8 mouse cellular contexts compared by ENCODE assay signal in the genomic region with DNA sequence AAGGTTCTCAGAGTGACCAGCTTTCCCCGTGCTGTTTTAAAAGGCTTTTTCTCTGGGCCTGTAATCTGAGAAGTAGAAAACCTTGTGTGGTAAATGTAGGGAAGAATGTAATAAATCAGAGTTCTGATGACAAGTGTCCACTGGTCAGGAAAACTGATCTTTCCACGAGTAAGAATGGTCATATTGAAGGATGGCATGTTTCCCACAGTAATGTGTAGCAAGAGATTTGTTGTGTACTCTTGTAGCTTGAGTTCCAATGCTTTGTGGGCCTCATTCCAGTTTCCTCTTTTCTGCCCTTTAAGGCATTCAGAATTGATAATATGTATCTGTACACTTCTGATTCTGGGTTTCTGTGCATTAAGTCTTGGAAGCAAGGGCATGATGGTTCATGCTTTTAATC. TPM values are rescaled to one million over a fixed set of nuclear protein-coding genes. Genes with fewer than 3 reads are reported as not detected.
DNase-seq lines count a peak whose midpoint lies in the region; ATAC-seq and TF ChIP-seq lines count a peak whose summit lies in the region.

No protein-coding gene starts in this region.

- no peak for TF ChIP-seq EP300 in liver, embryonic 14.5 days (IDR thresholded peaks at IDR 0.05; ENCODE audit: low read depth)

- peaks cover 8% of the 10 kb centered on the region for H3K4me1 ChIP-seq in heart, embryonic 11.5 days (ENCODE audit: control insufficient read depth, insufficient read depth, low read length)
- peaks cover 33% of the 10 kb centered on the region for H3K4me1 ChIP-seq in forebrain, embryonic 12.5 days
- H3K4me1 ChIP-seq in liver, embryonic 14.5 days (replicated peaks; ENCODE audit: control insufficient read depth in 2 of 2, insufficient read depth in 2 of 2, low read length in 1 of 2) = peaks cover 14 to 19% of the 10 kb centered on the region in 2 experiments

- H3K79me3 ChIP-seq in C2C12 (ENCODE audit: low read depth) = peaks cover 54% of the 10 kb centered on the region

- peak overlapping the region; percentile 96 for H3K4me2 ChIP-seq in heart, embryonic 11.5 days
- peak overlapping the region; percentile 87 for H3K4me2 ChIP-seq in forebrain, embryonic 12.5 days
- peak overlapping the region; percentile 99 for H3K4me2 ChIP-seq in liver, embryonic 14.5 days (ENCODE audit: low read depth)

- H3K27me3 ChIP-seq in heart, embryonic 11.5 days (ENCODE audit: control insufficient read depth, insufficient read depth, low read length) = no peaks in the 10 kb centered on the region
- no peaks in the 10 kb centered on the region for H3K27me3 ChIP-seq in C2C12 (ENCODE audit: control insufficient read depth, insufficient read depth, insufficient read length)
- H3K27me3 ChIP-seq in forebrain, embryonic 12.5 days = no peaks in the 10 kb centered on the region
- no peaks in the 10 kb centered on the region for H3K27me3 ChIP-seq in liver, embryonic 14.5 days (ENCODE audit: control insufficient read depth, insufficient read depth, low read length)

- H3K9ac ChIP-seq in heart, embryonic 11.5 days (ENCODE audit: low read depth, low read length) = peak overlapping the region; percentile 100
- H3K9ac ChIP-seq in forebrain, embryonic 12.5 days = peak overlapping the region; percentile 100
- peak overlapping the region; percentile 97 for H3K9ac ChIP-seq in liver, embryonic 14.5 days (replicated peaks)

- no peaks in the 10 kb centered on the region for H3K9me3 ChIP-seq in heart, embryonic 11.5 days (replicated peaks; ENCODE audit: control insufficient read depth, low read length)
- H3K9me3 ChIP-seq in forebrain, embryonic 12.5 days = no peaks in the 10 kb centered on the region
- no peaks in the 10 kb centered on the region for H3K9me3 ChIP-seq in liver, embryonic 14.5 days (ENCODE audit: control insufficient read depth, low read length)

- 4% methylated on average over 2 of the region's 2 CpGs for WGBS in heart, embryonic 11.5 days (ENCODE audit: insufficient replicate concordance)
- 6% methylated on average over 2 of the region's 2 CpGs for WGBS in forebrain, embryonic 12.5 days
- WGBS in liver, embryonic 14.5 days (ENCODE audit: insufficient replicate concordance) = under 1% methylated on average over 2 of the region's 2 CpGs

- peaks cover 32% of the 10 kb centered on the region for H3K36me3 ChIP-seq in heart, embryonic 11.5 days (ENCODE audit: control insufficient read depth, insufficient read depth, low read length)
- H3K36me3 ChIP-seq in C2C12 (ENCODE audit: control insufficient read depth, insufficient read depth) = peaks cover 53% of the 10 kb centered on the region
- H3K36me3 ChIP-seq in forebrain, embryonic 12.5 days (replicated peaks) = peaks cover 49% of the 10 kb centered on the region
- peaks cover 52% of the 10 kb centered on the region for H3K36me3 ChIP-seq in liver, embryonic 14.5 days (replicated peaks; ENCODE audit: control insufficient read depth, insufficient read depth, low read depth)

- ATAC-seq in heart, embryonic 11.5 days (replicated peaks; ENCODE audit: insufficient number of reproducible peaks, low FRiP score, low TSS enrichment) = no peak
- no peak for ATAC-seq in forebrain, embryonic 12.5 days (ENCODE audit: low FRiP score)
- ATAC-seq in liver, embryonic 14.5 days (ENCODE audit: insufficient read depth) = no peak
- no peak for ATAC-seq in monocyte, adult 5-6 weeks (replicated peaks; ENCODE audit: insufficient number of reproducible peaks, low FRiP score, low TSS enrichment, poor library complexity, severe bottlenecking)
- no peak for ATAC-seq in granulocyte monocyte progenitor cell, adult 5-6 weeks (replicated peaks; ENCODE audit: poor library complexity, severe bottlenecking)

- peak overlapping the region; percentile 93 for H3ac ChIP-seq in C2C12 (ENCODE audit: control insufficient read depth, insufficient read length, low read depth)

- TF ChIP-seq CTCF in C2C12 (IDR thresholded peaks at IDR 0.05; ENCODE audit: control insufficient read depth, insufficient read depth, insufficient read length) = no peak
- no peak for TF ChIP-seq CTCF in liver, embryonic 14.5 days (IDR thresholded peaks at IDR 0.05; ENCODE audit: low read depth)

- peak overlapping the region; percentile 99 for H3K27ac ChIP-seq in heart, embryonic 11.5 days (ENCODE audit: low read depth, low read length)
- H3K27ac ChIP-seq in forebrain, embryonic 12.5 days = no peak overlapping the region
- H3K27ac ChIP-seq in liver, embryonic 14.5 days = peak overlapping the region; percentile 32

- no peak for DNase-seq in heart, adult 11 months
- no peak for DNase-seq in liver, embryonic 14.5 days (ENCODE audit: low read depth in 3 of 3, low spot score in 3 of 3)
- DNase-seq in adrenal gland, adult 2 months = no peak

- peaks cover 62% of the 10 kb centered on the region for H3K79me2 ChIP-seq in C2C12 (ENCODE audit: control insufficient read depth, insufficient read depth)

- H3K4me3 ChIP-seq in heart, embryonic 11.5 days (ENCODE audit: low read depth, low read length) = peak overlapping the region; percentile 100
- H3K4me3 ChIP-seq in C2C12 (ENCODE audit: insufficient read depth, poor library complexity, severe bottlenecking) = peak overlapping the region; percentile 96
- peak overlapping the region; percentile 100 for H3K4me3 ChIP-seq in forebrain, embryonic 12.5 days (replicated peaks)
- peak overlapping the region; percentile 94 for H3K4me3 ChIP-seq in liver, embryonic 14.5 days (ENCODE audit: insufficient read depth in 1 of 2, low read depth in 2 of 2, low read length in 2 of 2)

RNA-seq across cellular contexts. Expression of gene Sf1, which starts 1.4 kb away (rescaled TPM):
- 106 and 124 TPM in 2 replicates for polyA plus RNA-seq in heart, embryonic 11.5 days (2014; fragmentation: Nextera tagmentation; extraction: Ambion mirVana)
- polyA plus RNA-seq in C2C12 (2012; fragmentation: generic; extraction: Trizol) = 138 TPM
- 204 and 221 TPM in 2 replicates for polyA plus RNA-seq in forebrain, embryonic 12.5 days (2016; fragmentation: Nextera tagmentation; extraction: Ambion mirVana)
- polyA plus RNA-seq in liver, embryonic 14.5 days (2012; rRNA removed) = 57.4 and 60.9 TPM in 2 replicates
- polyA plus RNA-seq in liver, embryonic 14.5 days (2014; fragmentation: Nextera tagmentation; extraction: Ambion mirVana) = 57.9 and 65.0 TPM in 2 replicates
- 222 to 393 TPM (median 317 TPM) in 3 replicates for total RNA-seq in monocyte, adult 5-6 weeks (2017)
- total RNA-seq in granulocyte monocyte progenitor cell, adult 5-6 weeks (2014; fragmentation: Nextera tagmentation) = 286 and 301 TPM in 2 replicates
- 187 and 209 TPM in 2 replicates for total RNA-seq in granulocyte monocyte progenitor cell, adult 5-6 weeks (2017)
- 100 to 1,000 TPM; 141 to 286 TPM for total RNA-seq in adrenal gland, adult 2 months (2021)
- 346 and 350 TPM in 2 replicates for polyA plus RNA-seq in adrenal gland, adult 2 months (2012; rRNA removed)

RNA-seq across cellular contexts. Expression of gene Pygm, which starts 19.4 kb away (rescaled TPM):
- polyA plus RNA-seq in heart, embryonic 11.5 days (2014; fragmentation: Nextera tagmentation; extraction: Ambion mirVana) = 149 and 178 TPM in 2 replicates
- 1.2 TPM for polyA plus RNA-seq in C2C12 (2012; fragmentation: generic; extraction: Trizol)
- polyA plus RNA-seq in forebrain, embryonic 12.5 days (2016; fragmentation: Nextera tagmentation; extraction: Ambion mirVana) = 0.78 and 1.5 TPM in 2 replicates
- polyA plus RNA-seq in liver, embryonic 14.5 days (2012; rRNA removed) = 1.2 TPM in 2 replicates
- 1.2 and 1.3 TPM in 2 replicates for polyA plus RNA-seq in liver, embryonic 14.5 days (2014; fragmentation: Nextera tagmentation; extraction: Ambion mirVana)
- total RNA-seq in monocyte, adult 5-6 weeks (2017) = 4.5 to 17.7 TPM (median 7.7 TPM) in 3 replicates
- 0.92 and 6.9 TPM in 2 replicates for total RNA-seq in granulocyte monocyte progenitor cell, adult 5-6 weeks (2014; fragmentation: Nextera tagmentation)
- total RNA-seq in granulocyte monocyte progenitor cell, adult 5-6 weeks (2017) = 0.41 TPM in 1 of 2 replicates, not detected in the other
- 10 to 100 TPM; 48.3 to 94.0 TPM for total RNA-seq in adrenal gland, adult 2 months (2021)
- polyA plus RNA-seq in adrenal gland, adult 2 months (2012; rRNA removed) = 97.8 and 115 TPM in 2 replicates

RNA-seq across cellular contexts. Expression of gene Map4k2, which starts 23.9 kb away (rescaled TPM):
- 9.6 and 10.1 TPM in 2 replicates for polyA plus RNA-seq in heart, embryonic 11.5 days (2014; fragmentation: Nextera tagmentation; extraction: Ambion mirVana)
- 10.2 TPM for polyA plus RNA-seq in C2C12 (2012; fragmentation: generic; extraction: Trizol)
- polyA plus RNA-seq in forebrain, embryonic 12.5 days (2016; fragmentation: Nextera tagmentation; extraction: Ambion mirVana) = 14.4 and 15.1 TPM in 2 replicates
- polyA plus RNA-seq in liver, embryonic 14.5 days (2012; rRNA removed) = 15.9 and 17.6 TPM in 2 replicates
- polyA plus RNA-seq in liver, embryonic 14.5 days (2014; fragmentation: Nextera tagmentation; extraction: Ambion mirVana) = 3.0 and 3.7 TPM in 2 replicates
- total RNA-seq in monocyte, adult 5-6 weeks (2017) = 119 to 200 TPM (median 169 TPM) in 3 replicates
- total RNA-seq in granulocyte monocyte progenitor cell, adult 5-6 weeks (2014; fragmentation: Nextera tagmentation) = 50.7 and 54.7 TPM in 2 replicates
- 26.1 and 30.6 TPM in 2 replicates for total RNA-seq in granulocyte monocyte progenitor cell, adult 5-6 weeks (2017)
- 10 to 100 TPM; 36.1 to 38.5 TPM for total RNA-seq in adrenal gland, adult 2 months (2021)
- polyA plus RNA-seq in adrenal gland, adult 2 months (2012; rRNA removed) = 150 and 161 TPM in 2 replicates

RNA-seq across cellular contexts. Expression of gene Men1, which starts 30.1 kb away (rescaled TPM):
- 31.8 and 35.1 TPM in 2 replicates for polyA plus RNA-seq in heart, embryonic 11.5 days (2014; fragmentation: Nextera tagmentation; extraction: Ambion mirVana)
- 51.0 TPM for polyA plus RNA-seq in C2C12 (2012; fragmentation: generic; extraction: Trizol)
- polyA plus RNA-seq in forebrain, embryonic 12.5 days (2016; fragmentation: Nextera tagmentation; extraction: Ambion mirVana) = 97.1 and 107 TPM in 2 replicates
- 19.9 and 20.4 TPM in 2 replicates for polyA plus RNA-seq in liver, embryonic 14.5 days (2012; rRNA removed)
- polyA plus RNA-seq in liver, embryonic 14.5 days (2014; fragmentation: Nextera tagmentation; extraction: Ambion mirVana) = 12.5 and 13.5 TPM in 2 replicates
- total RNA-seq in monocyte, adult 5-6 weeks (2017) = 14.1 to 22.5 TPM (median 17.8 TPM) in 3 replicates
- 37.7 and 54.2 TPM in 2 replicates for total RNA-seq in granulocyte monocyte progenitor cell, adult 5-6 weeks (2014; fragmentation: Nextera tagmentation)
- 30.5 and 33.4 TPM in 2 replicates for total RNA-seq in granulocyte monocyte progenitor cell, adult 5-6 weeks (2017)
- 10 to 100 TPM; 54.6 to 54.8 TPM for total RNA-seq in adrenal gland, adult 2 months (2021)
- 71.1 and 71.2 TPM in 2 replicates for polyA plus RNA-seq in adrenal gland, adult 2 months (2012; rRNA removed)

RNA-seq across cellular contexts. Expression of gene Rasgrp2, which starts 34.3 kb away (rescaled TPM):
- 41.5 and 42.7 TPM in 2 replicates for polyA plus RNA-seq in heart, embryonic 11.5 days (2014; fragmentation: Nextera tagmentation; extraction: Ambion mirVana)
- polyA plus RNA-seq in C2C12 (2012; fragmentation: generic; extraction: Trizol) = 0.71 TPM
- 13.1 and 15.1 TPM in 2 replicates for polyA plus RNA-seq in forebrain, embryonic 12.5 days (2016; fragmentation: Nextera tagmentation; extraction: Ambion mirVana)
- 64.1 and 74.5 TPM in 2 replicates for polyA plus RNA-seq in liver, embryonic 14.5 days (2012; rRNA removed)
- 76.3 and 76.9 TPM in 2 replicates for polyA plus RNA-seq in liver, embryonic 14.5 days (2014; fragmentation: Nextera tagmentation; extraction: Ambion mirVana)
- 260 to 384 TPM (median 349 TPM) in 3 replicates for total RNA-seq in monocyte, adult 5-6 weeks (2017)
- total RNA-seq in granulocyte monocyte progenitor cell, adult 5-6 weeks (2014; fragmentation: Nextera tagmentation) = 279 and 345 TPM in 2 replicates
- 308 and 310 TPM in 2 replicates for total RNA-seq in granulocyte monocyte progenitor cell, adult 5-6 weeks (2017)
- 10 to 100 TPM; 31.4 to 37.0 TPM for total RNA-seq in adrenal gland, adult 2 months (2021)
- 79.6 and 84.5 TPM in 2 replicates for polyA plus RNA-seq in adrenal gland, adult 2 months (2012; rRNA removed)

Comparison
In these comparisons a context has a peak if more than half of its experiments do, and no peak if none do; other contexts are left out.
1. RNA of gene Pygm, which starts 19.4 kb away (polyA plus RNA-seq): 149 to 178 TPM in heart, embryonic 11.5 days and 97.8 to 115 TPM in adrenal gland, adult 2 months; 0.78 to 1.5 TPM in forebrain, embryonic 12.5 days, 1.2 to 1.3 TPM in liver, embryonic 14.5 days and 1.2 TPM in C2C12 (single experiment); every median in the first group is over 10 times any median in the second.
2. Peak in every context shown above with its lines, with median percentiles within 50 percentile points of each other: H3K4me2 ChIP-seq, H3K4me3 ChIP-seq and H3K9ac ChIP-seq.